Mouse (Mus musculus) embryonic fibroblast, embryonic 13.5 days (primary cell): ENCODE data around the gene Cd9.

Experiments
- CTCF ChIP-seq: IDR thresholded peaks from 2 replicates; pipeline ENCODE4 v1.5.1; 2011; ENCODE audit warnings: mild to moderate bottlenecking, control low read depth, low read length, moderate library complexity, borderline replicate concordance; ENCODE audit not compliant: insufficient read depth
- POLR2A ChIP-seq: IDR thresholded peaks from 2 replicates; pipeline ENCODE4 v1.6.1; 2011; ENCODE audit warnings: low read depth, mild to moderate bottlenecking, control low read depth, low read length, moderate library complexity

DNA sequence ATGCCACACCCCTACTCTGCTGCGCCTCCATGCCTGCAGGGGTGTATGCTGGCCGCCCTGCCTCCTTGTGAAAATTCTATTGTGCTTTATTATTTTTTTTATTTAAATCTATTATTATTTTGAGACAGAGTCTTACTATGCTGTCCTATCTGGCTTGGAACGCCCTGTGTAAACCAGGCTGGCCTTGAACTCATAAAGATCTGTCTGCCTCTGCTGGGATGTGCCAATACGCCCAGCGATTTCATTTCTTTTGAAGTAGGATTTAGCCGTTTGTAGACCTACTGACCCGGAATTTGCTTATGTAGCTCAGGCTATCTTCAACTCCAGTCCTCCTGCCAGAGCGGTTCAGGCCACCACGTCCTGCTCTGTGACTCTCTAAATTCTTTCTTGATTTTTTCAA, 770 bp upstream of the Cd9 start:
- TF ChIP-seq CTCF = no peak
- no peak for TF ChIP-seq POLR2A
